Mouse (Mus musculus): ENCODE measurements around the gene Dstyk.

GRCm38 (mm10) chr1:132391580-132392022 lies 25.8 kb upstream of the Dstyk start:
- TF ChIP-seq TCF12 (IDR thresholded peaks at IDR 0.05; ENCODE audit: insufficient read depth, poor library complexity, severe bottlenecking) = no peak
- no peak for TF ChIP-seq SRF (IDR thresholded peaks at IDR 0.05; ENCODE audit: control insufficient read depth, insufficient read length, low read depth)

Data from myocyte (in vitro differentiated cells).